Mouse (Mus musculus) neural tube, postnatal 0 days (tissue): ENCODE measurements around the gene Hacl1. TPM values are rescaled to one million over a fixed set of nuclear protein-coding genes. Genes with fewer than 3 reads are reported as not detected.

Experiments
- polyA plus RNA-seq: library from polyadenylated mRNA; unstranded; fragments of >200 nt; fragmentation: Nextera tagmentation; extraction: Ambion mirVana; gene quantifications from 2 replicates; pipeline ENCODE4 v1.2.1, GENCODE M21; 2015

Hacl1 gene
- 10.5 and 12.6 TPM in 2 replicates for polyA plus RNA-seq

DNA sequence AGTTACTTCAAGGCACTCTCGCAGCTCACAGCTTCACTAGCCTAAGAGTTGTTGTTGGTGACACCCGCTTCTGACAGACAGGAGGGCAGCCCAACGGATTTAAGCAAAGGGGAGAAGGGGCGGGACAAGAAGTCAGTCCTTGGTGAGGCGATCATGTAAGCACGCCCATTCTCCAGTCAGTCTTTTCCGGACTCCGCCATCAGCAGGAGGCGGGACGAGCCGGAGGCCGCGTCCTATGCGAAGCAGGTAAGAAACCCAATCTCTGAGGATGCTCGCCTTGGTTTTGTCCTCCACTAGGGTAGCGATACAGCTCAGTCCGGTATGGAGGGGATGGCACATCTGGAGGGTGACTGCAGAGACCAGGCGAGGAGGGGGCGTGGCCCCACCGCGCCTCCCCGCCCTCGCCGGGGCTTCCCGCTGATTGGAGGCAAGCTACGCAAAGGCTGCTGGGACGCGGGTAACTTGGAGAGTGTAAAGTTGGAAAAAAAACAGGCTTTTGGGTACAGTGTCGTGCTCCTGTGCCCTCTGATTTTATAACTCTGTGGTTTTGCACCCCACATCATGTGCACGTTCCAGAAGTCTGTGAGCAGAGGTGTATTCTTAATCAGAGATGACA lies at the start of gene Hacl1, which contains the start of gene Btd:
Gene Hacl1, minus strand, starts transcription at position 397 of the 616 bp plus-strand sequence.
Gene Btd, plus strand, starts transcription at position 139 of the 616 bp plus-strand sequence.

GRCm38 (mm10) chr14:31640346-31640889 lies 668 bp downstream of the Hacl1 start, which contains the start of gene Gm49387:
Gene Gm49387 (minus strand): TSS chr14:31640878.

DNA sequence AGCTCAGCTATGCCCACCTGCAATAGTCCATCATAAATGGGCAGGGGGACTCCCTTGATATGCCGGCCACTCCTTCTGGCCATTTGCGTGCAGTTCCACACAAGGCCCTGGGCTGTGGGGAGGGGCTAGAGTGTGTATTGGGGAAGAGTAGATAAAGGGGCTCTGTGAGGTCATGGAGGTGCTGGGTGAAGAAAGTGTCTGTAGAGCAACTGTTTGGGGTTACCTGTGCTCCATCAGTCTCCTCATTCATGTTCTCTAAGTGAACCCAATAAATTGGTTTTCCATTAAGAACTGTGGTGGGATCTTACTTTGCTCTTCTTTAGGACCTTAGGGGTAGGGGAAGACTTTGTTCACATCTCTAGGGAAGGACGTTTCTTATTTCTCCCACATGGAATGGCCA lies 49.8 kb downstream of the Hacl1 start, which contains the start of gene Colq:
Gene Colq, minus strand, starts transcription at position 101 of the 400 bp plus-strand sequence.

Other genes starting within 250 kb of the Hacl1 start
- gene Sh3bp5, start 205.2 kb downstream of the Hacl1 start, polyA plus RNA-seq = 123 and 144 TPM in 2 replicates
- 5.1 and 5.7 TPM in 2 replicates for gene Eaf1, start 146.9 kb downstream of the Hacl1 start, polyA plus RNA-seq
- gene Mettl6, start 146.2 kb downstream of the Hacl1 start, polyA plus RNA-seq = 36.6 and 37.4 TPM in 2 replicates
- gene Colq, start 49.9 kb downstream of the Hacl1 start, polyA plus RNA-seq = 0.20 and 0.44 TPM in 2 replicates
- 1.8 TPM in 1 of 2 replicates, not detected in the other for gene Gm49387, start 408 bp downstream of the Hacl1 start, polyA plus RNA-seq
- gene Btd, start 258 bp downstream of the Hacl1 start, polyA plus RNA-seq = 21.7 and 25.6 TPM in 2 replicates
- gene Ankrd28, start 189.4 kb upstream of the Hacl1 start, polyA plus RNA-seq = 8.5 and 9.0 TPM in 2 replicates